Mouse (Mus musculus) erythroblast, embryonic 14.5 days (primary cell): ENCODE measurements around the gene Igfbp3. TPM values are rescaled to one million over a fixed set of nuclear protein-coding genes. Genes with fewer than 3 reads are reported as not detected.

ENCODE experiments used
- H3K27me3 ChIP-seq: 2 replicates; pipeline ENCODE4 v1.6.1; 2012; ENCODE audit warnings: inconsistent platforms; ENCODE audit not compliant: control insufficient read depth
- H3K36me3 ChIP-seq: 2 replicates; pipeline ENCODE4 v1.6.1; 2012; ENCODE audit warnings: mild to moderate bottlenecking, inconsistent platforms; ENCODE audit not compliant: control insufficient read depth
- H3K4me1 ChIP-seq: 2 replicates; pipeline ENCODE4 v1.6.1; 2012; ENCODE audit warnings: inconsistent platforms; ENCODE audit not compliant: control insufficient read depth
- H3K4me3 ChIP-seq: replicated peaks from 2 replicates; pipeline ENCODE3; 2012; ENCODE audit warnings: moderate library complexity, mild to moderate bottlenecking, inconsistent platforms
- H3K9me3 ChIP-seq: 2 replicates; pipeline ENCODE4 v1.6.1; 2012; ENCODE audit warnings: low read length, inconsistent platforms, mixed read lengths; ENCODE audit not compliant: control insufficient read depth
- GATA1 ChIP-seq: IDR thresholded peaks from 2 replicates; pipeline ENCODE4 v1.6.1; 2012; ENCODE audit warnings: low read length, inconsistent platforms, mixed read lengths
- TAL1 ChIP-seq: IDR thresholded peaks from 3 replicates; pipeline ENCODE4 v1.6.1; 2012; ENCODE audit warnings: low read length, inconsistent platforms, mixed read lengths
- polyA plus RNA-seq: library from polyadenylated mRNA; stranded (reverse); fragments of >175 nt; gene quantifications from 2 replicates; pipeline ENCODE4 v1.2.3, GENCODE M21; 2012

Gene Igfbp3
- polyA plus RNA-seq, 1 experiment: 0.03 TPM

DNA sequence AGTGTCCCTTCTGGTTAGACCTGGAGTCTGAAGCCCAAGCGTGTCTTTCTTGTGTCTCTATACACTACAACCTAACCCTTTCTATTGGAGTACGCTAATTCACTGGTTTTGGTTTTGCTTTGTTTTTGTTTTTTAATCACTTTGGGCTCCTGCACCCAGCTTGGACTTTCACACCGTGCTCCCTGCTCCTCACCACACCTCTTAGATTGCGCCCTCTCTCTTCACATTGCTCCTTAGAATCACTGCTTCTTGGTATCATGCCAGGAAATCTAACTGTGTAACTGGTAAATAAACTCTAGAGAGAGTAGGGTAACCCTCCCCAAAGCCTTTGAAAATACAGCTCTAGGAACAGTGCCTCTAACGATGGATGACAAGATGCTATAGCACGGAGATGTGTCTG is 55.5 kb downstream of the Igfbp3 start:
- H3K9me3 ChIP-seq: no peaks in the 10 kb centered on the region
- H3K4me1 ChIP-seq: no peaks in the 10 kb centered on the region
- TF ChIP-seq GATA1 (no peak), TAL1 (no peak)
- H3K27me3 ChIP-seq: no peaks in the 10 kb centered on the region
- H3K4me3 ChIP-seq: no peak overlapping the region
- H3K36me3 ChIP-seq: no peaks in the 10 kb centered on the region

DNA sequence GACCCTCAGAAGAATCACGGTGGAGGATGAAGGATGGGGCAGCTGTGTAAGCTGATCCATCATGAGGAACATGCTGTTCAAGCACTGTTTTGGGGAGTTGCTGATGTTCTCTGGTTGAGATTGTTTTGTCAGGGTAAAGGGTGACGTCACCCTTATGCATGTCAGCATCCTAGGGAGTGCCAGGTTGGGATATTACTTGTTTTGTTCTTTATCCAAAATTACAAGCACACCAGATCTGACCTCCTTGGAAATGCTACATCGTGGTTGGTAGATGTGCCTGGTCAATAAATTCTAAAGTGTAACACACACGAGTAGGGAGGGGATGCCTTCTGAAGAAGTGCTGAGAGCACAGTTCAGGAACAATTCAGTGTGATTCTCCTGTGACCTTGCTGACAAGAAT is 57.3 kb downstream of the Igfbp3 start:
- no peaks in the 10 kb centered on the region for H3K36me3 ChIP-seq
- H3K4me3 ChIP-seq: no peak overlapping the region
- H3K4me1 ChIP-seq: no peaks in the 10 kb centered on the region
- H3K9me3 ChIP-seq: no peaks in the 10 kb centered on the region
- TF ChIP-seq GATA1 (no peak), TAL1 (no peak)
- no peaks in the 10 kb centered on the region for H3K27me3 ChIP-seq

Other genes starting within 250 kb of the Igfbp3 start
- under 0.01 TPM in 1 of 2 replicates, not detected in the other for gene Adcy1, start 150.4 kb downstream of the Igfbp3 start, polyA plus RNA-seq
- not detected in 2 replicates for gene Gm11985, start 25.4 kb downstream of the Igfbp3 start, polyA plus RNA-seq
- gene Igfbp1, start 16.1 kb downstream of the Igfbp3 start, polyA plus RNA-seq: 0.08 and 0.11 TPM in 2 replicates